Comparison of ENCODE assay signal across 31 mouse cellular contexts in the genomic region with DNA sequence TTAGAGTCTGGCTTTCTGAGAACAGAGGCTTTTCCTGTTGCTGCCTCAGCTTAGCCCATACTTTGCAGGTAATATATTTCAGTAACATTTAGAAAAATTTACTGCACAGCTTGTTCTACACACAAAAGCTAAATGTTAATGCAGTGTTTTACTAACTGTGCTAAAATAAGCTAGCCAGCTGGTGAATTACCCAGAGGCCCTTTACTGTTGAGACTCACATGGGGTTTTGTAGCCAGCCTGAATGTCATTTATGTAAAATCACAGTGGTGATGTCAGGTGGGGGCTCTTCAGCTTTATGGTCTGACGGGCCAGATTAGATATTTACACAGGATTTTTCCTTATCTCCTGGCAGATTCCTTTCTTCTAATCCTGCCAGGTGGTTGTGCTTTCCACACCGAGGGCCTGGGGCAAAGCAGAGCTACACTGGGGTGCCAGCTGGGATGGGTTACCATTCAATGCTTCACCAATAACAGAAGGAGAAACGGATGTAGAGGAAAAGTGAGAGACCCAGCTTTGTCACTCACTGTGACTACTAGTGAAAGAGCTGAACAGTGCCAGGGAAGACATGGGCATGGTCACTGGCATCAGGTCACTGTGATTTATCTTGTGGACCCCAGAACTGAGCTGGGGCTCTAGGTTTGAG. TPM values are rescaled to one million over a fixed set of nuclear protein-coding genes. Genes with fewer than 3 reads are reported as not detected.
DNase-seq lines count a peak whose midpoint lies in the region; ATAC-seq lines count a peak whose summit lies in the region.
"Had no signal": no experiment of that assay in that cellular context is flagged by ENCODE, and none has a peak within 500 bp of the region (broad histone marks: within the 10 kb centered on the region; RNA-seq: fewer than 3 reads in every experiment).

No protein-coding gene starts in this region.

- no peaks in the 10 kb centered on the region for H3K36me3 ChIP-seq in forebrain, embryonic 14.5 days (ENCODE audit: control insufficient read depth, insufficient read depth, low read length)
- no peaks in the 10 kb centered on the region for H3K36me3 ChIP-seq in forebrain, embryonic 10.5 days (replicated peaks)
- H3K36me3 ChIP-seq: heart, embryonic 12.5 days; hindbrain, embryonic 10.5 days; intestine, embryonic 15.5 days; limb, embryonic 12.5 days had no signal

- DNase-seq in forebrain, embryonic 14.5 days (ENCODE audit: low spot score) = peak; percentile 28
- no peak for DNase-seq in forebrain, embryonic 10.5 days (ENCODE audit: extremely low spot score, low spot score)
- DNase-seq in left cerebral cortex, adult 11 months (ENCODE audit: low spot score) = peak; percentile 4
- DNase-seq in left cerebral cortex, adult 18-20 months (ENCODE audit: low spot score in 2 of 2) = no peak
- peak; percentile 19 for DNase-seq in right cerebral cortex, adult 18-20 months
- no peak for DNase-seq in right cerebral cortex, postnatal 14 days
- DNase-seq in telencephalon, adult 2 months (ENCODE audit: low read depth, low spot score) = peak; percentile 33
- no peak for DNase-seq in heart, adult 11 months
- DNase-seq: adrenal gland, postnatal 14 days; cerebellum, adult 11 months; cerebellum, adult 9-11 months; gastrocnemius, postnatal 10 days; heart, postnatal 10 days; kidney, adult 8-10 months; kidney, postnatal 10 days; liver, postnatal 0 days; spleen, adult 18-20 months; thymus, postnatal 14 days had no signal

- peak; percentile 60; the same call in 1 of the 2 replicates for ATAC-seq in forebrain, embryonic 14.5 days
- ATAC-seq: hindbrain, embryonic 16.5 days; intestine, embryonic 15.5 days; liver, postnatal 0 days; lung, postnatal 0 days; midbrain, embryonic 16.5 days had no signal

- H3K4me3 ChIP-seq in forebrain, embryonic 14.5 days (ENCODE audit: low read depth, low read length) = no peak overlapping the region
- H3K4me3 ChIP-seq in forebrain, embryonic 10.5 days = no peak overlapping the region
- H3K4me3 ChIP-seq: heart, embryonic 12.5 days; hindbrain, embryonic 10.5 days; intestine, embryonic 15.5 days; left cerebral cortex, adult 2 months; limb, embryonic 12.5 days had no signal

- no peak overlapping the region for H3K4me2 ChIP-seq in forebrain, embryonic 14.5 days (ENCODE audit: low read length)
- H3K4me2 ChIP-seq: heart, embryonic 12.5 days; intestine, embryonic 15.5 days; limb, embryonic 12.5 days; liver, embryonic 11.5 days had no signal

- WGBS in forebrain, embryonic 14.5 days = 60% methylated on average over 3 of the region's 3 CpGs
- WGBS in forebrain, embryonic 10.5 days = 70% methylated on average over 3 of the region's 3 CpGs

- H3K27me3 ChIP-seq in forebrain, embryonic 14.5 days (replicated peaks; ENCODE audit: control insufficient read depth, insufficient read depth, low read length) = no peaks in the 10 kb centered on the region
- H3K27me3 ChIP-seq in forebrain, embryonic 10.5 days (ENCODE audit: poor library complexity, severe bottlenecking) = no peaks in the 10 kb centered on the region
- H3K27me3 ChIP-seq: heart, embryonic 12.5 days; intestine, embryonic 15.5 days; limb, embryonic 12.5 days had no signal

- H3K9me3 ChIP-seq in forebrain, embryonic 14.5 days (replicated peaks; ENCODE audit: control insufficient read depth, low read length) = no peaks in the 10 kb centered on the region
- H3K9me3 ChIP-seq in forebrain, embryonic 10.5 days = no peaks in the 10 kb centered on the region
- H3K9me3 ChIP-seq: heart, embryonic 12.5 days; hindbrain, embryonic 10.5 days; intestine, embryonic 15.5 days; limb, embryonic 12.5 days had no signal

- no peak overlapping the region for H3K9ac ChIP-seq in forebrain, embryonic 14.5 days (ENCODE audit: low read length)
- H3K9ac ChIP-seq: heart, embryonic 12.5 days; intestine, embryonic 15.5 days; limb, embryonic 12.5 days; liver, postnatal 0 days had no signal

- no peaks in the 10 kb centered on the region for H3K4me1 ChIP-seq in forebrain, embryonic 14.5 days (ENCODE audit: control insufficient read depth, insufficient read depth, low read length)
- no peaks in the 10 kb centered on the region for H3K4me1 ChIP-seq in forebrain, embryonic 10.5 days
- H3K4me1 ChIP-seq: heart, embryonic 12.5 days; hindbrain, embryonic 10.5 days; intestine, embryonic 15.5 days; limb, embryonic 12.5 days had no signal

- H3K27ac ChIP-seq in forebrain, embryonic 14.5 days (ENCODE audit: low read depth, low read length) = no peak overlapping the region
- H3K27ac ChIP-seq in forebrain, embryonic 10.5 days = no peak overlapping the region
- H3K27ac ChIP-seq: hindbrain, embryonic 10.5 days; intestine, embryonic 15.5 days; left cerebral cortex, adult 2 months; limb, embryonic 12.5 days; macrophage had no signal

RNA-seq across cellular contexts. Expression of gene H2al1n, which starts 48.8 kb away (rescaled TPM):
- not detected in 2 replicates for polyA plus RNA-seq in forebrain, embryonic 14.5 days (2014; fragmentation: Nextera tagmentation; extraction: Ambion mirVana)
- polyA plus RNA-seq in forebrain, embryonic 10.5 days (2016; fragmentation: Nextera tagmentation; extraction: Ambion mirVana) = not detected in 2 replicates
- not detected for total RNA-seq in left cerebral cortex, adult 18-20 months (2021)
- total RNA-seq: adrenal gland, postnatal 14 days; gastrocnemius, postnatal 10 days; granulocyte monocyte progenitor cell, adult 5-6 weeks; heart, postnatal 10 days; left cerebral cortex, adult 2 months; neutrophil, adult 5-6 weeks had no signal
- polyA plus RNA-seq: embryonic facial prominence, embryonic 11.5 days; heart, embryonic 12.5 days; hindbrain, embryonic 10.5 days; hindbrain, embryonic 16.5 days; intestine, embryonic 15.5 days; limb, embryonic 12.5 days; liver, embryonic 11.5 days; liver, postnatal 0 days; lung, postnatal 0 days; macrophage; midbrain, embryonic 16.5 days had no signal

Comparison
In these comparisons a context has a peak if more than half of its experiments do, and no peak if none do; other contexts are left out.
1. DNase-seq: peak in forebrain, embryonic 14.5 days (single experiment), left cerebral cortex, adult 11 months (single experiment), right cerebral cortex, adult 18-20 months (single experiment) and telencephalon, adult 2 months (single experiment); none in forebrain, embryonic 10.5 days (single experiment), left cerebral cortex, adult 18-20 months (0 of 2), right cerebral cortex, postnatal 14 days (single experiment) and heart, adult 11 months (single experiment).